23 mouse cellular contexts compared by ENCODE assay signal in the genomic region with DNA sequence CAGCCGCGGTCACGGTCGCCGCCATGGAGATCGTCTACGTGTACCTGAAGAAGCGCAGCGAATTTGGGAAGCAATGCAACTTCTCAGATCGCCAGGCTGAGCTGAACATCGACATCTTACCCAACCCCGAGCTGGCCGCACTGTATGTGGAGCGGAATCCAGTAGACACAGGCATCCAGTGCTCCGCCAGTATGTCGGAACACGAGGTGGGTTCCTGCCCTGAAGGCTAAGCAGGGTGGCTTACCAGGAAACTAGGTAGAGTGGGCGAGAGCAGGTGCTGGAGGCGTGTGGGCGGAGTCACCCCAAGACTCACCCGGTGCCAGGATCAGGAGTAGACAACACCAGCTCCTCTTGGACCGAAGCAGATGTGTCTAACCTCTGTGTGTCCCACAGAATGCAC. TPM values are rescaled to one million over a fixed set of nuclear protein-coding genes. Genes with fewer than 3 reads are reported as not detected.
"Had no signal": no experiment of that assay in that cellular context is flagged by ENCODE, and none has a peak within 500 bp of the region (broad histone marks: within the 10 kb centered on the region; RNA-seq: fewer than 3 reads in every experiment).

No protein-coding gene starts in this region.

- ATAC-seq: lung, postnatal 0 days; midbrain, embryonic 16.5 days had no signal

- H3K4me3 ChIP-seq: lung, embryonic 15.5 days; megakaryocyte, embryonic 14.5 days; midbrain, embryonic 10.5 days; midbrain, embryonic 12.5 days; myocyte; neural tube, embryonic 13.5 days; neural tube, embryonic 15.5 days had no signal

- H3K36me3 ChIP-seq: lung, embryonic 15.5 days; midbrain, embryonic 10.5 days; midbrain, embryonic 12.5 days; neural tube, embryonic 13.5 days; neural tube, embryonic 15.5 days had no signal

- H3K27me3 ChIP-seq: lung, embryonic 15.5 days; neural tube, embryonic 13.5 days had no signal

- DNase-seq: lung, adult 2 months; lung, postnatal 14 days; lung, postnatal 36 days; midbrain, embryonic 14.5 days; retina, postnatal 1 day; right cerebral cortex, adult 18-20 months; right cerebral cortex, postnatal 25 days; right cerebral cortex, postnatal 4 days; spleen, adult 18-20 months; thymus, adult 18-20 months; thymus, postnatal 14 days; thymus, postnatal 36 days had no signal

- H3K27ac ChIP-seq: lung, embryonic 15.5 days; macrophage; midbrain, embryonic 10.5 days; midbrain, embryonic 12.5 days; neural tube, embryonic 13.5 days; neural tube, embryonic 15.5 days had no signal

RNA-seq across cellular contexts. Expression of gene Dnaic2, which starts 5.7 kb away (rescaled TPM):
- total RNA-seq: megakaryocyte progenitor cell, adult 5-6 weeks had no signal
- polyA plus RNA-seq: macrophage had no signal

RNA-seq across cellular contexts. Expression of gene Kif19a, which starts 32.3 kb away (rescaled TPM):
- total RNA-seq: megakaryocyte progenitor cell, adult 5-6 weeks had no signal
